Mouse (Mus musculus) spleen, adult 2 months (tissue): ENCODE measurements at regions not wholly inside any gene's neighbourhood (a gene's known extent, or its start where the extent isn't known, plus 50 kb on each side); places are given as distances from the start of the nearest gene placed in this dataset.

Experiments used
- DNase-seq, 2 experiments: peaks; one replicate each; pipeline versions ENCODE4 v3.0.0 to v3.0.0-alpha.2; 2012 to 2021; ENCODE audit warnings: low spot score in 2 of 2, low read depth in 1 of 2
- H3K27ac ChIP-seq: fragments of 200-500 bp; 2 replicates; pipeline ENCODE4 v1.5.1; 2012; ENCODE audit warnings: low read length, inconsistent platforms; ENCODE audit not compliant: insufficient read depth
- H3K27me3 ChIP-seq: fragments of 200-500 bp; 2 replicates; pipeline ENCODE4 v1.6.1; 2012; ENCODE audit warnings: mild to moderate bottlenecking, moderate library complexity, low read length, inconsistent platforms; ENCODE audit not compliant: control insufficient read depth, insufficient read depth
- H3K36me3 ChIP-seq: fragments of 200-500 bp; 2 replicates; pipeline ENCODE4 v1.6.1; 2012; ENCODE audit warnings: mild to moderate bottlenecking, low read length, inconsistent platforms; ENCODE audit not compliant: control insufficient read depth, insufficient read depth
- H3K4me1 ChIP-seq: fragments of 200-500 bp; 2 replicates; pipeline ENCODE4 v1.6.1; 2011; ENCODE audit warnings: inconsistent platforms; ENCODE audit not compliant: control insufficient read depth, insufficient read depth, insufficient read length
- H3K4me3 ChIP-seq: fragments of 200-500 bp; 2 replicates; pipeline ENCODE4 v1.5.1; 2011; ENCODE audit warnings: mild to moderate bottlenecking, inconsistent platforms; ENCODE audit not compliant: insufficient read depth, insufficient read length; ENCODE audit errors: extremely low read depth
- CTCF ChIP-seq: fragments of 200-500 bp; IDR thresholded peaks from 2 replicates; pipeline ENCODE4 v1.5.1; 2011; ENCODE audit warnings: mild to moderate bottlenecking, inconsistent platforms; ENCODE audit not compliant: insufficient read depth, insufficient read length, insufficient replicate concordance; ENCODE audit errors: extremely low read depth
- POLR2A ChIP-seq: fragments of 200-500 bp; IDR thresholded peaks from 2 replicates; pipeline ENCODE4 v1.6.1; 2011; ENCODE audit warnings: low read depth, low read length, inconsistent platforms
- WGBS: fragments of 180-500 bp; shearing (Covaris S2); methylation state at CpG from one replicate; pipeline ENCODE4 v1.1.7; 2018; 5-methylcytosine and 5-hydroxymethylcytosine counted together

DNA sequence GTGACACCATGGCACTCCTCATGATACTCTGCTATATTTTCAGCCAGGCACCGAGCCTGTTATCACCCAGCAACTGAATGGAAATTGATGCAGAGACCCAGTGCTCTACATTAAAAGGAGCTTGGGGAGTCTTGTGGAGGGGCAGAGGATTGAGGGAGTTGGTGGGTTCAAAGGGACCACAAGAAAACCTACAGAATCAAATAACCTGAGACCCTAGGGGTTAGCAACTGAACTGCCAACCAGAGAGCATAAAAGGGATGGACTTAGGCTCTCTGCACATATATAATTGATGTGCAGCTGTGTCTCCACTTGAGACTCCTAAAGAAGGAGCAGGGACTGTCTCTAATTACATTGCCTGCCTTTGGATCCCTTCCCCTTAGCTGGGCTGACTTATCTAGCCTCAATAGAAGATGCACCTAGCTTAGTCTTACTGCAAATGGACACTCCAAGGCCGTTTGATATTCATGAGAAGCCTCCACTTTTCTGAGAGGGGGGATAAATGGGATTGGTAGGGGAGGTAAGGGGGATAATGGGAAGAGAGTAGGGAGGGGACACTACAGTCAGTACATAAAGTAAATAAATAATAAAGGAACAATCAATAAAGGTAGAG, 991.1 kb downstream of the Basp1 start:
- no peak overlapping the region for H3K27ac ChIP-seq
- DNase-seq, result no peak
- no peak overlapping the region for H3K4me3 ChIP-seq
- H3K36me3 ChIP-seq, result no peaks in the 10 kb centered on the region
- WGBS, result 48% methylated on average over 2 of the region's 2 CpGs
- TF ChIP-seq CTCF (no peak), POLR2A (no peak)
- H3K27me3 ChIP-seq, result no peaks in the 10 kb centered on the region
- H3K4me1 ChIP-seq, result no peaks in the 10 kb centered on the region

DNA sequence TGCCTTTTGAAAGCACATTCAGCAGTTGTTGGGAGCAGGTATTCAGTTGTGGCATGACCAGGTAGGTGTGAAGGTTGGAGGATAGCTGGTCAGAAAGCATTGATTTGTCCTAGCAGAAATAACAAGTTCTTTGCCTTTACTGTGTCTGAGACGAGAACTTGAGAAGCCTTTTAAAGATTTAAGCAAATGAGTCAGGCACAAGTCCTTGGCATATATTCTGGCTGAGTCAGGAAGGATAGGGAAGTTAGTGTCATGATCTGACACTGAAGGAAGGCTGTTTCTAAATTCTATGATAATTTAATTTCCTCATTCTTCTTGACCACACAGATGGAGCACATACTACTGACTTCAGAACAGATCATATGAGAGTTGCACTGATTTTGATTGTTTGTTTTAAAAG, 993.8 kb downstream of the Basp1 start:
- Histone ChIP-seq H3K36me3 (no peaks in the 10 kb centered on the region), H3K4me1 (no peaks in the 10 kb centered on the region), H3K27ac (no peak overlapping the region), H3K4me3 (no peak overlapping the region), H3K27me3 (no peaks in the 10 kb centered on the region)
- TF ChIP-seq CTCF, result no peak
- TF ChIP-seq POLR2A, result no peak
- 67% methylated on average over 1 of the region's 1 CpGs for WGBS
- DNase-seq, result no peak

GRCm38 (mm10) chr15:24419186-24419585, 994.4 kb downstream of the Basp1 start:
- TF ChIP-seq CTCF (no peak), POLR2A (no peak)
- 90% methylated on average over 1 of the region's 1 CpGs for WGBS

GRCm38 (mm10) chr15:24407691-24408090, 1005.9 kb downstream of the Basp1 start:
- 62% methylated on average over 3 of the region's 3 CpGs for WGBS
- Histone ChIP-seq H3K27me3 (no peaks in the 10 kb centered on the region), H3K4me3 (no peak overlapping the region), H3K4me1 (no peaks in the 10 kb centered on the region), H3K36me3 (no peaks in the 10 kb centered on the region), H3K27ac (no peak overlapping the region)
- TF ChIP-seq CTCF, result no peak
- no peak for TF ChIP-seq POLR2A
- no peak for DNase-seq

More at GRCm38 (mm10) chr15:24419186-24419585, 994.4 kb downstream of the Basp1 start:
- no peak overlapping the region for H3K4me3 ChIP-seq
- no peaks in the 10 kb centered on the region for H3K27me3 ChIP-seq
- no peaks in the 10 kb centered on the region for H3K36me3 ChIP-seq
- H3K4me1 ChIP-seq, result no peaks in the 10 kb centered on the region
- no peak overlapping the region for H3K27ac ChIP-seq
- DNase-seq, result no peak

GRCm38 (mm10) chr15:24405305-24405704, 1008.3 kb downstream of the Basp1 start:
- no peaks in the 10 kb centered on the region for H3K4me1 ChIP-seq
- no peak for TF ChIP-seq CTCF
- TF ChIP-seq POLR2A, result no peak
- no peak overlapping the region for H3K27ac ChIP-seq
- no peaks in the 10 kb centered on the region for H3K27me3 ChIP-seq
- no peak for DNase-seq
- WGBS, result 48% methylated on average over 1 of the region's 1 CpGs
- no peaks in the 10 kb centered on the region for H3K36me3 ChIP-seq
- H3K4me3 ChIP-seq, result no peak overlapping the region

DNA sequence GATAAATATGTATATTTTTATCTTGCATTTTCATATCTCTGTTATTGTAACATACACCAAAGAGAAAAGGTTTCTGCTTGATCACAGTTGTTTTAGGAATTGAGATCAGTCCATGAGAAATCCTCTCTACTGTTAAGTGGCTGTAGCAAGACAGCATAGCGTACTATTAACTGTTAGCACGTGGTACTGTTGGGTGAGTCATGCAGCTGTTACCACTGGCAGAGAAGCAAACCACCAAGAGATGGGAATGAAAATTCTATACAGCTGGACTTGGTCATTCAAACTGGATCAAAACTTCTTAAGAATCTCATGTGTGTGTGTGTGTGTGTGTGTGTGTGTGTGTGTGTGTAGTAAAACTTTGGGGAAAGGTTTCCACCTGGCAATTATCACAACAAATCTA, 1013.5 kb downstream of the Basp1 start:
- H3K36me3 ChIP-seq, result no peaks in the 10 kb centered on the region
- no peak for DNase-seq
- no peak overlapping the region for H3K4me3 ChIP-seq
- 79% methylated on average over 2 of the region's 2 CpGs for WGBS
- no peaks in the 10 kb centered on the region for H3K27me3 ChIP-seq
- TF ChIP-seq POLR2A (no peak), CTCF (no peak)
- H3K27ac ChIP-seq, result no peak overlapping the region
- H3K4me1 ChIP-seq, result no peaks in the 10 kb centered on the region

GRCm38 (mm10) chr15:24358398-24358797, 1055.2 kb downstream of the Basp1 start:
- 88% methylated on average over 8 of the region's 8 CpGs for WGBS
- Histone ChIP-seq H3K27me3 (no peaks in the 10 kb centered on the region), H3K4me1 (no peaks in the 10 kb centered on the region), H3K4me3 (no peak overlapping the region), H3K27ac (no peak overlapping the region), H3K36me3 (no peaks in the 10 kb centered on the region)
- TF ChIP-seq CTCF, result no peak
- DNase-seq, result no peak
